Mouse (Mus musculus): ENCODE data around the gene Syce3.
A peak's percentile ranks its signal among the peaks of the same experiment; 100 is the strongest.

The Syce3 gene

DNA sequence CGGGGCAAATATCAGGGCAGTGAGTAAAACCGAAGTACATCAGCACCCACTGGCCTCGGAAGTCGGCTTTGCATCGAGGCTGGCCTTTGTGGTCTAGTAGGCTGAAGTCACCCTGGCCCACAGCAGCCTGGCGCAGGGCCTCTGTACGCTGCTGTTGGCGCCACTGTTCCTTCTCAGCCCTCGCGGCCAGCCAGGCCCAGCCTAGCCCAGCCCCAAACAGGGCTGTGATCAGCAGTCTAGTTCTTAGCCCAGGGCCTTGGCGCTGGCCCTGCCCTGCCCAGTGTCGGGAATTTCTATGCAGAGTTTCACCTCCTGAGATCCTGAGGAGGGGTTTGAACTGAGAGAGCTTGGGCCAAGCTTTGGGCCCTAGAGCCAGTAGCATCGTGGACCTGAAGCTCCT is 38.2 kb downstream of the Syce3 start:
- no peak for DNase-seq

DNA sequence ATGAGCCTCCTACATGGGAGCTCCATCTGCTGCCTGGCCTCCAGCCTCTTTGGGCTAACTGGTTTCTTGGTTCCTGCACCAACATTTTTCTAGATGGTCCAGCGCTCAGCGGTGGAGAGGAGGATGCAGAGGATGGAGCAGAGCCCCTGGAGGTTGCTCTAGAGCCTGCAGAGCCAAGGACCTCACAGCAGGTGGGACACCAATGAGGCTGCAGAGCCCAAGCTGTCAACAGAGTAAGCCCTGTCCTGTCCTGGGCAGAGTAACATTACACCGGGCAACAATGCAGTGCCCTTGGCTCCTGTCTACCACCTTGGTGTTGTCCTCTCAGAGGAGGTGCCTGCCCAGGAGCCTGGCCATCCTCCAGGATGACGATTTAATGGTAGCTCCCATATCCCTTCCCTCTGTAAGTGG is 45.2 kb downstream of the Syce3 start:
- DNase-seq = no peak

GRCm38 (mm10) chr15:89363051-89363450 is 47.3 kb downstream of the Syce3 start:
- DNase-seq = peak; percentile 47

GRCm38 (mm10) chr15:89358784-89359183 is 51.5 kb downstream of the Syce3 start:
- DNase-seq = no peak

GRCm38 (mm10) chr15:89356372-89356771 is 53.9 kb downstream of the Syce3 start:
- peak; percentile 72 for DNase-seq

DNA sequence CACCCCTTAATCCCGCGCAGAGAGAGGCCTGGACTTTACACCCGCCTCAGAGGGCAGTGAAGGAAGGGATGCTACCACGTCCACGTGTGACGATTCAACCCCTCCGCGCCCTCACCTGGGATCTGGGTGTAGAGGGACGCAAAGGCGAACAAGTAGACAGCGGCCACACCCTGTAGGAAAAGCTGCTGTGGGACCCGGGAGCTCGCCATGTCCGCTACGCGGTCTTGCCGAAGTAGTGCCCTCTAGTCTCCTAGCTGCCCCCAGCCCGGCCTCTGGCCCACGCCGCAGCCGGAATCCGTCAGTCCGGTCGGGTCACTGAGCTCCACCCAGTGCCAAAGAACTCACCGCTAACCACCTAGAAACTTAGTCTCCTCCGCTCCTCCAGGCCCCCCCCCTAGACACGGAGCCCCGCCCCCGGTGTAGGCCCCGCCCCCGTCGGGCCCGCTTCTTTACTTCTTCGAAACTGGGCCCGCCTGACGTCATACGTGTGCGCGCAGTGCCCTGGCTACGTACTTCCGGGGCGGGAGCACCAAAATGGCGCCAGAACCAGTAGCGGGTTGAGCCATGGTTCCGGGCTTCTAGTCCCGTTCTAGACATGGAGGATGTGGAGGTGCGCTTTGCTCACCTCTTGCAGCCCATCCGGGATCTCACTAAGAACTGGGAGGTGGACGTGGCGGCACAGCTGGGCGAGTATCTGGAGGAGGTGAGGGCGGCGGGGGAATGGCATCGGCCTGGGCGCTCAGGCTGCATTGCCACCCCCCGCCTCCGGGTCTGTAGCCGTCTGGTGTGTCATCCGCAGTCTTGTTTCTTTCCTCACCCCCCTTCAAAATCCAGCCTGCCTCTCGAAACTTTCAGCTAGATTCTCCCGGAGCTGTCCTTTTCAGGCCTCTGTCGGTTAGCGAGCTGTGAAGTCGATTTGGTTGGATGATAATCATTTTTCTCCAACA is 54.8 kb downstream of the Syce3 start, which contains the start of the genes Lmf2 and Ncaph2:
Gene Lmf2, minus strand, starts transcription at position 419 of the 947 bp plus-strand sequence.
Gene Ncaph2, plus strand, starts transcription at position 479 of the 947 bp plus-strand sequence.
- DNase-seq = peak; percentile 97

DNA sequence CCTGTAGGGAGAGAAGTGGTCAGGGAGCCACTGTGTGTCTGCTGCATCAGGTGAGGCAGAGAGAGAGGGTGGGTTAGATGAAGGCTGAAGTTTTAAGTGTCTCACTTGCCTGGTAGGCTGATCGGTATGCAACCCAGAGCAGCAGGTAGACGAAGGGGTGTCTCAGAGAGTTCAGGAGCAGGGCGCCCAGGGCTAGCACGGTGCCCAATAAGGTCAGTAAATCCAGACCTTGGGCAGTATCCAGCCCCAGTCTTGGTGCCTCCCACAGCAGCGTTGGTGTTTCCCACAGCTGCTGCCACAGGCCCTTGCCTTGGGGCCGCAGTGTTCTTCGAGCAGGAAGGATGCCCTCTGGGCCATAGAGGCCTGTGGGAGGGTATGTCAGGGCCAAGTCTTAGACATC is 55.8 kb downstream of the Syce3 start:
- no peak for DNase-seq

GRCm38 (mm10) chr15:89353837-89354236 is 56.5 kb downstream of the Syce3 start:
- DNase-seq = no peak

- DNase-seq = no peak
Measured at GRCm38 (mm10) chr15:89352795-89353194, 57.5 kb downstream of the Syce3 start.

DNA sequence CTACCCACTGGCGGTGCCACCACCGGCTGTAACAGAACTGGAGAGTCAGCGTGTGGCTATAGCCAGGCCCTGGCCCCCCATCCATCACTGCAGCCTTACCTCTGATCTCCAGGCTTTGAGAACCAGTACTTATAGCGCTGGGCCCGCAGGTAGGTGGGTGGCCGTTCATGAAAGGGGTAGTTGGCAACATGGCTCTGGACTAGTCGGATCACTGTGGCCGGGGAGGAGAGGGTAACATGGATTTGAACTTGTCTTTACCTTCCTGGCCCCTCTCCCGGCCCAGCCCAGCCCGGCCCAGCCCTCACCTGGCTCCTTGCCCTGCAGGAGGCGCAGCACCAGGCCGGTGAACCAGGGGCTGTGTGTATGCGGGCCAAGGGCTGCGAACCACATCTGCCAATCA is 58.2 kb downstream of the Syce3 start:
- DNase-seq = no peak

DNA sequence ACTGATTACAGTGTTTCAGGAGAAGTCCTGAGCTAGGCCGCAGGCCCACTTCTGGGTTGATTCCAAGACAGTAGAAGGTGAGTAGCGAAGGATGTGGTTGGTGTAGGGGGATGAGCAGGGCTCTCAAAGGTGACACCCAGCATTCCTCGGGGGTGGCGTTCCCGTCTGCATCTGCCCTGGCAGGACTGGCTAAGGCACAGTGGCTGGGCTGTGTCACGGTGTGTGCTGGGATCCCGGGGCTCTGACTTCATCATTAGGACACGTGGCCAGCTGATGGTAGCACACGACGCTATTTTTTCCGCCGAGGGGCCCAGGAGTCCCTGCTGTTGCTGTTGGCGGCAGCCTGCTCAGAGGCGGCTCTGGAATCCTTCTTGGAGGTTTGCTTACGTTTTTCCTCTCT is 59.0 kb downstream of the Syce3 start:
- no peak for DNase-seq

DNA sequence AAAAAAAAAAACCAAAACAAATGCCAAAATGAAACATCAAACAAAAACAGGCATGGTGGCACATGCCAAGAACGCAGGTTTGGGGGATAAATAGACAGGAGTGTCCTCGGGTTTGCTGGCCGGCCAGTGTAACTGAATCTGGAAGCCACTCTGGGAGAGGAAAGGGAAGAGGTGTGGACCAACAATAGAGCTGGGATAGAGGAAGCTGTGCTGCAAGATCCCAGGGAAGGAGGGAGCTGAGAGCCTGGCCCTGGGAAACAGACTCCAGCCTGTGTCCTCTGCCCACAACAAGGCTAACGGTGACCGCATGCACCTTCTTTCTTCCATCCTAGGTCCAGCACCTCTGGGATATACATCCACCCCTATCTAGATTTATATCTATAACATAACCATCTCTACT is 59.9 kb downstream of the Syce3 start:
- no peak for DNase-seq

DNA sequence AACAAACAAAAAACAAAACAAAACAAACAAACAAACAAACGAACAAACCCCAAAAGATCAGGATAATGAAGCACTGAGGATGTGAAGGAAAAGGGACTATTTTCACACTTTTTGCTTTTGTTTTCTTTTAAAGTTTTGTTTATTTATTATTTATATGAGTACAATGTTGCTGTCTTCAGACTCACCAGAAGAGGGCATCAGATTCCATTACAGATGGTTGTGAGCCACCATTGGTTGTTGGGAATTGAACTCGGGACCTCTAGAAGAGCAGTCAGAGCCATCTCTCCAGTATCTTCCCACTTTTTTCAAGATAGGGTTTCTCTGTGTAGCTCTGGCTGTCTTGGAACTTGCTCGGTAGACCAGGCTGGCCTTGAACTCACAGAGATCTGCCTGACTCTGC is 67.0 kb downstream of the Syce3 start:
- no peak for DNase-seq

DNA sequence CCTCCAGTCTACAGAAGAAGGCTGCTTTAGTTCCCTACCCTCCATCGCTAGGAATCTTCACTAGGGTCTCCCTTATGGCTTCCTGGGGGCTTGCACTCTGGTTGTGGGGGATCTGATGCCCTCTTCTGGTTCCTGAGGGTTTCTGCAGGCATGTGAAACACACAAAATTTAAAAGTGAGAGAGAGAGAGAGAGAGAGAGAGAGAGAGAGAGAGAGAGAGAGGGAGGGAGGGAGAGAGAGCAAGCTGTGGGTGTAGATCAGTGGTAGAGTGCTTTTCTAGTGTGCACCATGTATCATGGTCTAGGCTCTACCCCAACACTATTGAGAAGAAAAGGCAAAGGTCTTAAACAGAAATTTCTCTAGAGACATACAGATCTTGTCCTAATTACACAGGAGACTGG is 68.6 kb downstream of the Syce3 start:
- no peak for DNase-seq
